Mouse (Mus musculus): ENCODE results near the gene Map1a. TPM values are rescaled to one million over a fixed set of nuclear protein-coding genes. Genes with fewer than 3 reads are reported as not detected.

Gene Map1a
- polyA plus RNA-seq, 1 experiment from 2014 or later: 5.5 TPM

- 83% methylated on average over 10 of the region's 10 CpGs for WGBS
- ATAC-seq (ENCODE audit: insufficient number of reproducible peaks, low FRiP score, low TSS enrichment, low read depth): no peak; the same call in 1 of the 2 replicates
- H3K9ac ChIP-seq: no peak overlapping the region
- no peak overlapping the region for H3K4me3 ChIP-seq (replicated peaks)
- no peaks in the 10 kb centered on the region for H3K4me1 ChIP-seq
- 0 out of 2 replicates have a peak, but pooled peaks cover 5% of the 10 kb centered on the region for H3K36me3 ChIP-seq
- H3K27ac ChIP-seq (replicated peaks): no peak overlapping the region
- no peaks in the 10 kb centered on the region for H3K27me3 ChIP-seq
- H3K4me2 ChIP-seq (replicated peaks): no peak overlapping the region
- no peaks in the 10 kb centered on the region for H3K9me3 ChIP-seq (replicated peaks)
Observed at GRCm38 (mm10) chr2:121323041-121323440, 33.6 kb downstream of the Map1a start.

GRCm38 (mm10) chr2:121323693-121324470, 34.5 kb downstream of the Map1a start:
- H3K4me3 ChIP-seq (replicated peaks): no peak overlapping the region
- H3K36me3 ChIP-seq: 0 out of 2 replicates have a peak, but pooled peaks cover 5% of the 10 kb centered on the region
- H3K4me2 ChIP-seq (replicated peaks): no peak overlapping the region
- H3K27ac ChIP-seq (replicated peaks): no peak overlapping the region
- no peaks in the 10 kb centered on the region for H3K4me1 ChIP-seq
- no peaks in the 10 kb centered on the region for H3K9me3 ChIP-seq (replicated peaks)
- H3K27me3 ChIP-seq: no peaks in the 10 kb centered on the region
- no peak for ATAC-seq (ENCODE audit: insufficient number of reproducible peaks, low FRiP score, low TSS enrichment, low read depth)
- 83% methylated on average over 10 of the region's 10 CpGs for WGBS
- no peak overlapping the region for H3K9ac ChIP-seq

- Histone ChIP-seq H3K36me3 (peaks cover 9% of the 10 kb centered on the region; the same call in 1 of the 2 replicates), H3K9ac (no peak overlapping the region), H3K4me1 (no peaks in the 10 kb centered on the region), H3K4me2 (replicated peaks) (no peak overlapping the region), H3K27me3 (no peaks in the 10 kb centered on the region), H3K9me3 (replicated peaks) (no peaks in the 10 kb centered on the region), H3K4me3 (replicated peaks) (no peak overlapping the region), H3K27ac (replicated peaks) (no peak overlapping the region)
- 91% methylated on average over 2 of the region's 2 CpGs for WGBS
- no peak for ATAC-seq (ENCODE audit: insufficient number of reproducible peaks, low FRiP score, low TSS enrichment, low read depth)
Observed at GRCm38 (mm10) chr2:121329492-121329891, 40.1 kb downstream of the Map1a start.

GRCm38 (mm10) chr2:121339057-121339456, 49.7 kb downstream of the Map1a start:
- no peak for ATAC-seq (ENCODE audit: insufficient number of reproducible peaks, low FRiP score, low TSS enrichment, low read depth)
- Histone ChIP-seq H3K4me2 (replicated peaks) (no peak overlapping the region), H3K4me3 (replicated peaks) (no peak overlapping the region), H3K27me3 (no peaks in the 10 kb centered on the region), H3K27ac (replicated peaks) (no peak overlapping the region), H3K9me3 (replicated peaks) (no peaks in the 10 kb centered on the region), H3K36me3 (no peaks in the 10 kb centered on the region; the same call in 1 of the 2 replicates), H3K4me1 (no peaks in the 10 kb centered on the region), H3K9ac (no peak overlapping the region)

GRCm38 (mm10) chr2:121353156-121353555, 63.8 kb downstream of the Map1a start:
- Histone ChIP-seq H3K27ac (replicated peaks) (no peak overlapping the region), H3K27me3 (no peaks in the 10 kb centered on the region), H3K4me2 (replicated peaks) (no peak overlapping the region), H3K9ac (no peak overlapping the region), H3K36me3 (0 out of 2 replicates have a peak, but pooled peaks cover 4% of the 10 kb centered on the region), H3K9me3 (replicated peaks) (no peaks in the 10 kb centered on the region), H3K4me1 (peaks cover 16% of the 10 kb centered on the region), H3K4me3 (replicated peaks) (no peak overlapping the region)
- no peak for ATAC-seq (ENCODE audit: insufficient number of reproducible peaks, low FRiP score, low TSS enrichment, low read depth)
- 65% methylated on average over 8 of the region's 8 CpGs for WGBS

GRCm38 (mm10) chr2:121354378-121354777, 65.0 kb downstream of the Map1a start:
- H3K4me3 ChIP-seq (replicated peaks): peak overlapping the region; percentile 76
- peaks cover 7% of the 10 kb centered on the region; the same call in 1 of the 2 replicates for H3K27me3 ChIP-seq
- 5% methylated on average over 6 of the region's 6 CpGs for WGBS
- no peak for ATAC-seq (ENCODE audit: insufficient number of reproducible peaks, low FRiP score, low TSS enrichment, low read depth)
- 0 out of 2 replicates have a peak, but pooled peaks cover 4% of the 10 kb centered on the region for H3K36me3 ChIP-seq
- H3K9ac ChIP-seq: peak overlapping the region; percentile 72
- no peaks in the 10 kb centered on the region for H3K9me3 ChIP-seq (replicated peaks)
- peak overlapping the region; percentile 87 for H3K4me2 ChIP-seq (replicated peaks)
- H3K4me1 ChIP-seq: peaks cover 23% of the 10 kb centered on the region
- no peak overlapping the region for H3K27ac ChIP-seq (replicated peaks)

- under 1% methylated on average over 58 of the region's 58 CpGs for WGBS
- peak; percentile 97 for ATAC-seq (ENCODE audit: insufficient number of reproducible peaks, low FRiP score, low TSS enrichment, low read depth)
- H3K4me2 ChIP-seq (replicated peaks): peak within 1 kb of the TSS; percentile 87
- peak within 1 kb of the TSS; percentile 76 for H3K4me3 ChIP-seq (replicated peaks)
- no peaks in the 10 kb centered on the region for H3K9me3 ChIP-seq (replicated peaks)
- peaks cover 9% of the 10 kb centered on the region; the same call in 1 of the 2 replicates for H3K27me3 ChIP-seq
- H3K36me3 ChIP-seq: no peaks in the 10 kb centered on the region
- peak within 1 kb of the TSS; percentile 72 for H3K9ac ChIP-seq
- H3K4me1 ChIP-seq: peaks cover 23% of the 10 kb centered on the region
- H3K27ac ChIP-seq (replicated peaks): 0 out of 2 replicates have a peak within 1 kb of the TSS, but pooled peaks have one; percentile 48
Observed at GRCm38 (mm10) chr2:121354820-121355592, 65.6 kb downstream of the Map1a start, which contains the start of gene Ppip5k1. Gene Ppip5k1 (minus strand): TSS chr2:121355396.

- 47% methylated on average over 5 of the region's 5 CpGs for WGBS
- Histone ChIP-seq H3K27me3 (peaks cover 9% of the 10 kb centered on the region; the same call in 1 of the 2 replicates), H3K4me1 (peaks cover 23% of the 10 kb centered on the region), H3K9me3 (replicated peaks) (no peaks in the 10 kb centered on the region), H3K4me3 (replicated peaks) (peak within 1 kb of the TSS; percentile 36), H3K36me3 (no peaks in the 10 kb centered on the region), H3K27ac (replicated peaks) (peak within 1 kb of the TSS; percentile 8; the same call in 1 of the 2 replicates), H3K4me2 (replicated peaks) (peak within 1 kb of the TSS; percentile 51), H3K9ac (no peak within 1 kb of the TSS)
- ATAC-seq (ENCODE audit: insufficient number of reproducible peaks, low FRiP score, low TSS enrichment, low read depth): no peak
Observed at GRCm38 (mm10) chr2:121357494-121357893, 68.1 kb downstream of the Map1a start, which contains the start of gene Ckmt1. Gene Ckmt1 (plus strand): TSS chr2:121357714.

GRCm38 (mm10) chr2:121357961-121358360, 68.6 kb downstream of the Map1a start:
- Histone ChIP-seq H3K9ac (no peak overlapping the region), H3K4me1 (peaks cover 23% of the 10 kb centered on the region), H3K27ac (replicated peaks) (0 out of 2 replicates have a peak overlapping the region, but pooled peaks have one; percentile 8), H3K9me3 (replicated peaks) (no peaks in the 10 kb centered on the region), H3K4me3 (replicated peaks) (peak overlapping the region; percentile 36), H3K4me2 (replicated peaks) (peak overlapping the region; percentile 51), H3K36me3 (no peaks in the 10 kb centered on the region), H3K27me3 (peaks cover 9% of the 10 kb centered on the region; the same call in 1 of the 2 replicates)
- ATAC-seq (ENCODE audit: insufficient number of reproducible peaks, low FRiP score, low TSS enrichment, low read depth): no peak
- 0% methylated on average over 4 of the region's 4 CpGs for WGBS

GRCm38 (mm10) chr2:121358381-121358780, 69.0 kb downstream of the Map1a start:
- WGBS: under 1% methylated on average over 16 of the region's 16 CpGs
- Histone ChIP-seq H3K9me3 (replicated peaks) (no peaks in the 10 kb centered on the region), H3K36me3 (no peaks in the 10 kb centered on the region), H3K27ac (replicated peaks) (no peak overlapping the region; the same call in 1 of the 2 replicates), H3K9ac (no peak overlapping the region), H3K27me3 (peaks cover 9% of the 10 kb centered on the region; the same call in 1 of the 2 replicates), H3K4me1 (peaks cover 23% of the 10 kb centered on the region), H3K4me2 (replicated peaks) (peak overlapping the region; percentile 51), H3K4me3 (replicated peaks) (peak overlapping the region; percentile 36)
- peak; percentile 73 for ATAC-seq (ENCODE audit: insufficient number of reproducible peaks, low FRiP score, low TSS enrichment, low read depth)

- no peaks in the 10 kb centered on the region for H3K36me3 ChIP-seq
- no peaks in the 10 kb centered on the region for H3K9me3 ChIP-seq (replicated peaks)
- H3K9ac ChIP-seq: no peak overlapping the region
- H3K4me3 ChIP-seq (replicated peaks): no peak overlapping the region
- H3K4me2 ChIP-seq (replicated peaks): no peak overlapping the region
- ATAC-seq (ENCODE audit: insufficient number of reproducible peaks, low FRiP score, low TSS enrichment, low read depth): no peak
- WGBS: 51% methylated on average over 4 of the region's 4 CpGs
- H3K27me3 ChIP-seq: peaks cover 9% of the 10 kb centered on the region; the same call in 1 of the 2 replicates
- H3K4me1 ChIP-seq: peaks cover 19% of the 10 kb centered on the region
- H3K27ac ChIP-seq (replicated peaks): no peak overlapping the region
Observed at GRCm38 (mm10) chr2:121359461-121359860, 70.1 kb downstream of the Map1a start.
